Mouse (Mus musculus) forebrain, embryonic 15.5 days (tissue): ENCODE data around the gene Suz12. TPM values are rescaled to one million over a fixed set of nuclear protein-coding genes. Genes with fewer than 3 reads are reported as not detected.
"Not testable (repeated sequence)": the region's sequence is repeated elsewhere in the genome, so short reads cannot be mapped to it uniquely, and the experiment has no call there.

ENCODE experiments used
- ATAC-seq: fragments of 200-750 bp; cut with Nextera tagmentation; replicated peaks from 2 replicates; pipeline ENCODE4 v1.8.0; 2017; ENCODE audit warnings: mild to moderate bottlenecking, moderate TSS enrichment, moderate library complexity
- H3K27ac ChIP-seq: fragments of 300-500 bp; sonication (generic); replicated peaks from 2 replicates; pipeline ENCODE4 v1.5.1; 2015; ENCODE audit warnings: mild to moderate bottlenecking, inconsistent platforms
- H3K27me3 ChIP-seq: fragments of 300-500 bp; sonication (generic); 2 replicates; pipeline ENCODE4 v1.6.1; 2015; ENCODE audit warnings: inconsistent platforms
- H3K36me3 ChIP-seq: fragments of 300-500 bp; sonication (generic); 2 replicates; pipeline ENCODE4 v1.6.1; 2015; ENCODE audit warnings: mild to moderate bottlenecking, inconsistent platforms
- H3K4me1 ChIP-seq: fragments of 300-500 bp; sonication (generic); 2 replicates; pipeline ENCODE4 v1.6.1; 2015; ENCODE audit warnings: inconsistent platforms
- H3K4me2 ChIP-seq: fragments of 300-500 bp; sonication (generic); replicated peaks from 2 replicates; pipeline ENCODE4 v1.6.1; 2015; ENCODE audit warnings: mild to moderate bottlenecking, inconsistent platforms
- H3K4me3 ChIP-seq: fragments of 300-500 bp; sonication (generic); 2 replicates; pipeline ENCODE4 v1.5.1; 2015; ENCODE audit warnings: mild to moderate bottlenecking, inconsistent platforms
- H3K9ac ChIP-seq: fragments of 300-500 bp; sonication (generic); replicated peaks from 2 replicates; pipeline ENCODE4 v1.6.1; 2015; ENCODE audit warnings: mild to moderate bottlenecking, inconsistent platforms
- H3K9me3 ChIP-seq: fragments of 300-500 bp; sonication (generic); 2 replicates; pipeline ENCODE4 v1.6.1; 2016; ENCODE audit warnings: inconsistent platforms
- WGBS: fragments of 180-500 bp; shearing (Covaris S2); methylation state at CpG from one replicate; pipeline ENCODE4 v1.1.7; 2015; ENCODE audit warnings: mixed read lengths; 5-methylcytosine and 5-hydroxymethylcytosine counted together
- polyA plus RNA-seq: library from polyadenylated mRNA; unstranded; fragments of >200 nt; fragmentation: Nextera tagmentation; extraction: Ambion mirVana; gene quantifications from 2 replicates; pipeline ENCODE4 v1.2.1, GENCODE M21; 2015

The Suz12 gene
- polyA plus RNA-seq, 1 experiment from 2014 or later = 21.1 TPM

- Histone ChIP-seq H3K27ac (peak overlapping the region; percentile 75), H3K27me3 (no peaks in the 10 kb centered on the region), H3K36me3 (no peaks in the 10 kb centered on the region), H3K4me3 (peak overlapping the region; percentile 67), H3K4me2 (peak overlapping the region; percentile 76), H3K4me1 (peaks cover 21% of the 10 kb centered on the region), H3K9me3 (no peaks in the 10 kb centered on the region), H3K9ac (peak overlapping the region; percentile 70)
- ATAC-seq = peak; percentile 43; the same call in 1 of the 2 replicates
- under 1% methylated on average over 41 of the region's 41 CpGs for WGBS
These were observed 19.1 kb upstream of the Suz12 start for GRCm38 (mm10) chr11:79973626-79974476.

- no peak overlapping the region for H3K4me2 ChIP-seq
- H3K36me3 ChIP-seq = no peaks in the 10 kb centered on the region
- WGBS = 26% methylated on average over 2 of the region's 2 CpGs
- no peaks in the 10 kb centered on the region for H3K9me3 ChIP-seq
- no peak for ATAC-seq
- H3K9ac ChIP-seq = no peak overlapping the region
- no peak overlapping the region for H3K27ac ChIP-seq
- H3K27me3 ChIP-seq = no peaks in the 10 kb centered on the region
- no peak overlapping the region for H3K4me3 ChIP-seq
- H3K4me1 ChIP-seq = peaks cover 21% of the 10 kb centered on the region
These were observed 17.5 kb upstream of the Suz12 start for GRCm38 (mm10) chr11:79975377-79975776.

GRCm38 (mm10) chr11:79976222-79976621 is 16.7 kb upstream of the Suz12 start:
- H3K36me3 ChIP-seq = no peaks in the 10 kb centered on the region
- WGBS = 93% methylated on average over 1 of the region's 1 CpGs

GRCm38 (mm10) chr11:79976645-79977044 is 16.3 kb upstream of the Suz12 start:
- H3K27me3 ChIP-seq, H3K36me3 ChIP-seq, H3K9me3 ChIP-seq, H3K27ac ChIP-seq, H3K9ac ChIP-seq, H3K4me2 ChIP-seq, H3K4me3 ChIP-seq, ATAC-seq: not testable (repeated sequence)
- WGBS = 86% methylated on average over 6 of the region's 6 CpGs
- peaks cover 21% of the 10 kb centered on the region for H3K4me1 ChIP-seq

More at GRCm38 (mm10) chr11:79976222-79976621, 16.7 kb upstream of the Suz12 start:
- no peak for ATAC-seq
- H3K27ac ChIP-seq = no peak overlapping the region
- H3K4me3 ChIP-seq = no peak overlapping the region
- peaks cover 21% of the 10 kb centered on the region for H3K4me1 ChIP-seq
- H3K4me2 ChIP-seq = no peak overlapping the region
- H3K9ac ChIP-seq = no peak overlapping the region
- no peaks in the 10 kb centered on the region for H3K27me3 ChIP-seq
- no peaks in the 10 kb centered on the region for H3K9me3 ChIP-seq

- H3K4me1 ChIP-seq = peaks cover 21% of the 10 kb centered on the region
- H3K9me3 ChIP-seq, H3K9ac ChIP-seq, H3K27ac ChIP-seq, ATAC-seq, H3K4me2 ChIP-seq, H3K27me3 ChIP-seq, H3K36me3 ChIP-seq, H3K4me3 ChIP-seq: not testable (repeated sequence)
- 96% methylated on average over 14 of the region's 14 CpGs for WGBS
These were observed 15.8 kb upstream of the Suz12 start for GRCm38 (mm10) chr11:79977061-79977460.

GRCm38 (mm10) chr11:79977747-79978146 is 15.2 kb upstream of the Suz12 start:
- not testable (repeated sequence) for H3K9ac ChIP-seq, H3K4me3 ChIP-seq, H3K36me3 ChIP-seq, H3K27me3 ChIP-seq, ATAC-seq, H3K4me2 ChIP-seq, H3K9me3 ChIP-seq, H3K27ac ChIP-seq
- peaks cover 20% of the 10 kb centered on the region for H3K4me1 ChIP-seq
- 88% methylated on average over 3 of the region's 4 CpGs for WGBS

GRCm38 (mm10) chr11:79986886-79987285 is 6.0 kb upstream of the Suz12 start:
- Histone ChIP-seq H3K36me3 (no peaks in the 10 kb centered on the region), H3K4me1 (no peaks in the 10 kb centered on the region), H3K4me2 (no peak overlapping the region), H3K4me3 (no peak overlapping the region), H3K9ac (no peak overlapping the region), H3K27me3 (no peaks in the 10 kb centered on the region), H3K9me3 (no peaks in the 10 kb centered on the region), H3K27ac (no peak overlapping the region)
- ATAC-seq = no peak
- WGBS = 93% methylated on average over 4 of the region's 4 CpGs

- H3K27me3 ChIP-seq = no peaks in the 10 kb centered on the region
- H3K9me3 ChIP-seq = no peaks in the 10 kb centered on the region
- 93% methylated on average over 3 of the region's 3 CpGs for WGBS
- H3K4me2 ChIP-seq = no peak overlapping the region
- H3K4me3 ChIP-seq = no peak overlapping the region
- no peak for ATAC-seq
- 0 out of 2 replicates have a peak, but pooled peaks cover 4% of the 10 kb centered on the region for H3K4me1 ChIP-seq
- H3K27ac ChIP-seq = no peak overlapping the region
- no peak overlapping the region for H3K9ac ChIP-seq
- no peaks in the 10 kb centered on the region for H3K36me3 ChIP-seq
These were observed 5.0 kb upstream of the Suz12 start for GRCm38 (mm10) chr11:79987896-79988295.

GRCm38 (mm10) chr11:79990120-79990519 is 2.8 kb upstream of the Suz12 start:
- H3K9me3 ChIP-seq = no peaks in the 10 kb centered on the region
- H3K4me2 ChIP-seq = no peak overlapping the region
- H3K4me1 ChIP-seq = peaks cover 9% of the 10 kb centered on the region
- WGBS = 82% methylated on average over 2 of the region's 2 CpGs
- H3K4me3 ChIP-seq = no peak overlapping the region
- H3K27me3 ChIP-seq = no peaks in the 10 kb centered on the region
- no peak overlapping the region for H3K27ac ChIP-seq
- no peak overlapping the region for H3K9ac ChIP-seq
- H3K36me3 ChIP-seq = no peaks in the 10 kb centered on the region
- no peak for ATAC-seq

- H3K27ac ChIP-seq = no peak overlapping the region
- H3K4me2 ChIP-seq = no peak overlapping the region
- WGBS = 92% methylated on average over 5 of the region's 5 CpGs
- no peak for ATAC-seq
- H3K9me3 ChIP-seq = no peaks in the 10 kb centered on the region
- H3K4me1 ChIP-seq = peaks cover 12% of the 10 kb centered on the region
- H3K36me3 ChIP-seq = no peaks in the 10 kb centered on the region
- H3K9ac ChIP-seq = no peak overlapping the region
- H3K27me3 ChIP-seq = no peaks in the 10 kb centered on the region
- no peak overlapping the region for H3K4me3 ChIP-seq
These were observed 1.3 kb upstream of the Suz12 start for GRCm38 (mm10) chr11:79991600-79991999.

GRCm38 (mm10) chr11:79992035-79992591 is 793 bp upstream of the Suz12 start:
- H3K9ac ChIP-seq = peak overlapping the region; percentile 67
- no peak for ATAC-seq
- no peaks in the 10 kb centered on the region for H3K9me3 ChIP-seq
- H3K27me3 ChIP-seq = no peaks in the 10 kb centered on the region
- H3K27ac ChIP-seq = peak overlapping the region; percentile 99
- H3K36me3 ChIP-seq = peaks cover 2% of the 10 kb centered on the region; the same call in 1 of the 2 replicates
- peak overlapping the region; percentile 98 for H3K4me3 ChIP-seq
- H3K4me2 ChIP-seq = peak overlapping the region; percentile 87
- 32% methylated on average over 21 of the region's 21 CpGs for WGBS
- H3K4me1 ChIP-seq = peaks cover 12% of the 10 kb centered on the region
